Mouse (Mus musculus) embryo, embryonic 11 days (tissue): ENCODE measurements at regions not wholly inside any gene's neighbourhood (a gene's known extent, or its start where the extent isn't known, plus 50 kb on each side); places are given as distances from the start of the nearest gene placed in this dataset.

Experiments
- DNase-seq: peaks from one replicate; pipeline ENCODE4 v3.0.0-alpha.2; 2015

DNA sequence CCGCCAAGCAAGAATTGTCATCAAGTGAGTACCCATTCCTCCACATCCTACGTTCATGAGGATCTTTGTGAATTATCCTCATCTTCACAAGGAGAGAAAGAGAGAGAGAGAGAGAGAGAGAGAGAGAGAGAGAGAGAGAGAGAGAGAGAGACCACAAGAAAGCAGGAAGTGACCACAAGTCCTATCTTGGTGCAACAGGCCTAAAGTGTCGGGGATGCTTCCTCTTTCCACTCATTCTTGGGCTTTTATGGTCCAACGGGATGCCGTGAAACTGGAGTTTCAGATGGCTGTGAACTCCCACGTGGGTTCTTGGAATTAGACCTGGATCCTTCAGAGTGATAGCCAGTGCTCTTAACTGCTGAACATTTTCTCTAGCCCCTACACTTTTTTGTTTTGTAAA, 53.1 kb upstream of the Rai14 start:
- no peak for DNase-seq

DNA sequence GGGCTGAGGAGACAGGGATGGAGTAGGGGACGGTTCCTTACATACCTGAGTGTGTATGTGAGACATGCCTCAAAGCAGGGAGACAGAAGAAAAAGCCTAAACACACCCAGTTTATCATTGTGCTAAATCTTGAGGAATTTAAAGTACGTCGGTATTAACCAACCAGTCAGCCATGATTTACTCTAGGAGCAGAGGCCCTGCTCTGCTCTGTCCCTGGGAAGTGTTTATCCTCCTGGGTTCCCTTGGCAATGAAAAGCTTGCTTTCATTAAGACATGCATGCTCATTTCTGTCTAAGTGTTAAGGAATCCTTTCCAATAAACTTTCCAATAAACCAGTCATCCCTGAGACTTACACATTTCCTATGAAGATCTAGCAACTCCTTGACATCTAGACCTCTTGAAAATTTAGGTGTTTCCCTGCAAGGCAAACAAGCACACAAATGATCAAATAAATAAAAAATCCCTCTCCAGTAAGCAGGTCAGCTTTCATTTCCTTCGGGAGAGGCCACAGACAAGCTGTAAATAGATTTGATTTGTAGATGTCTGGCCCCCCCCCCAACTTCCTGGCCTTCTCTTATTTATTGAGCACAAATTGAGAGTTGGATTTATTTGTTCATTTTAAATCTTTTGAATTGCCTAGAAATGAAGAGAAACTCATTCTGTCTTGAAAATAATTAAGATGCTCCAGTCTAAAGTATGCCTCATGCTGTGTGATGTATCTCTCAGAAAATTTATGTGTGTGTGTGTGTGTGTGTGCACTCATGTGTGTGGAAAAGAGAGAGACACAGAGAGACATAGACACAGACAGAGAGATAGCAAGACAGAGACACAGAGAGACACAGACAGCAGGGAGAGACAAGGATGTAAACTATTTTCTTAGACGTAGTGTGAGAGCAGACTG, 56.2 kb upstream of the Rai14 start:
- no peak for DNase-seq

DNA sequence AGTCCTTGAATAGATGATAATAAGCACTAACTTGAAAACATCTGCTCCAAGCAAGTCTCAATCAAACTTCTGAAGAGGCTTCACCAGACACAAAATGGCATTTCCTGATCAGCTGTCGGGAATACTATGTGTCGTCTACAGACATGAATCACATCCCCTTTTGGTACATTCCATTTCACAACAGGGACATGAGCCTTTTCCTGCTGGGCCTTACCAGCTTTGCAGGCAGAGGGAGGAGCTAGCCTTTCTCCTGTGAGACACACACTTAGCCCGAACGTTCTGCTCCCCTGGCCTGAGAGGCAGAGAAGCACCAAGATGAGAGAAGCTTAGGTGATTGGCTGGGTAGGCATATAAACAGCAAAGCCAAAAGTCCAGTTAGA, 56.9 kb upstream of the Rai14 start:
- peak; percentile 24 for DNase-seq

DNA sequence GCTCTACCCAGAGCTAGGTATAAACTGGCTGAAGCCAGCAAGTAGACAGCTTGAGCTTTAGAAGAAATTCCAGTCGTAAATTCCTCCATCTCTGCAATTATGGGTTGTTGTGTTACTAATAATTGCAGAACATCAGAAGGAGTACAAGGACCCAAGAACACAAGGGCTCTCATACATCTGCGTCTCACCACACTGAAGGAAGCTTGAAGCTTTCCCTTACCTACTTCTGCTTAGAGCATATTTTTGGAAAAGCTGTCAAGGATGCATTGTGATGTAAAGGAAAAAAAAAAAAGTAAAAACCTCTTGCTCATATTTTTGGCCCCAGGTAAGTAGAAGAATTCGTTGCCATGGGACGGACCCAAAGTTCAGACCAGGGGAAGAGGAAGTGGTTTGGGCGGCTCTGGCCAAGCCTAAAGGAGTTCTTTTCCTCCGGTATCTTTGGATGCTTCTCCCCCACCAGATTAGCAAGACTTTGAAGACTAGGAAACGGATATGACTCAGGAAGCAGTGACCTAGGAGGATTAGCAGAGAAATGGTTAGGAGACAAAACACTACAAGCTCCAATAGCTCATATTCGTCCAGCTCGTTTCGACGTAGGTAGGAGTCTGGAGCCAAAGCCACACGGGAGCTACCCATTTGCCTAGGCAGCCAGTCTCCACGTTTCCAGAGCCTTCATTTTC, 65.7 kb upstream of the Rai14 start:
- no peak for DNase-seq

DNA sequence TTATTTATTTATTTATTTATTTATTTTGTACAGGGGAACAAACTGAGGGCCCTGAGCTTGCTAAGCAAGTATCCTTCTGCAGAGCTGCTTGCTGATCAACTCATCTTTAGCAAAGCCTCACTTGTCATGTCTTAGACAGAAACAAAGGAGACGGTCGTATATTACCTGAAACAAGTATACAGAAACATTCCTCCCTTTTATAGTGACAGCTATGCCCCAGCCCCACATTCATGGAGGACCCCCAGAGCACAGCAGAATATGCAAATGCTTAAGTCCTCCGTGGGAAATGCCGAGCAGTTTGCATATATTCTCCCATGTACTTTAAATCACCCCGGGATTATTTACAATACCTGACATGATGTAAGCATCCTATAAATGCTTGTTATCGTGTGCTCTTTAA, 74.9 kb upstream of the Rai14 start:
- DNase-seq, result no peak

DNA sequence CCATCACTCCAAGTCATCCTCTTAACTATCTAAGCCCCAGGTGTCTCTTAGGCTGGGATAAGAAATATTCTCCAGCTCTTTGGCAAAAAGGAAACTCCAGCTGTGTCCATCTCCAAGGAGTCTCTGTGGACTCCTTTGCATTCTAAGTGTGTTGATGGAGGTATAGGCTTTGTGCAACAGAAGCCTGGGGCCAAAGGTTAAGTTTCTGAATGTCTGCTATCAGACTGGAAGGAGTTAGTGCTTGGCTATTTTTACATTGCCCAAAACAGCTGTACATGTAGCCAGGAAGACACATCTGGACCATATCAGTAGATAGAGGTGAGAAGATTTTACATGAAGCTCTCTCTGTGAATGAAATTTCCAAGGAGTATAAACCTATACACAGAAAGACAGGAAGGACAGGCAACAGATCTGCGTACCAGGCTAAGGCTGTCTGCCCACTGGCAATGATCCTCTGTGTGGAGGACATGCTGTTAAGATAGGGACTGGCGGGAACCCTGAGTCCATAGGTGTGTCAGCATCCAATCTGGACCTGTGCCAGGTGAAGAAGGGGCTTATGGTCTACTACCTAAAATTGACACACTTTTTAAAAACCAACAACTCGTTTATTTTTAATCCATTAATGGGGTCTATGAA, 76.6 kb upstream of the Rai14 start:
- DNase-seq, result no peak

DNA sequence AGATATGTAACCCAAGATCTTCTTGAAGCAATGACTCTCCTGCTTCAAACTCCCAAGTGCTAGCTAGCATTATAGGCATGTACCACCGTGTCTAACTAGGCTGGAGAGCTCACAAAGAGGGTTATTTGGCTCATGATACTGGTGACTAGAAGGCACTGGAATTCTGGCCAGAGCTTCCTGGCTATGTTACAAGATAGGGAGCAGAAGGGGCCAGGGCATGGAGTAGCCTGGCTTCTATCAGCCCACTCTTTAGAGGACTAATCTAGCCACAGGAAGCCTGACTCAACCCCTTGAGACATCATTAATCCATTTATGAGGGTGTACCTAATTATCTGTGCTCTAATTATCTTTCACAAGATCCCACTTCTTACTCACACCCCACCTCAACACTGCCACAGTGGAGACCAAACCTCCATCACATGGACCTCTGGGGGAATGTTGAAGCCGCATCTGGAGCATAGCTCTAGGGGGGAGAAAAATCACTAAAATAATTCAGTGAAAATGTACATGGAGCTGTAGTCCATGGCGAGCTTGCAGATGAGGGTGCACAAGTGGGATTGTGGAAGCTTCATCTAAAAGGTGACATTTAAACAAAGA, 77.2 kb upstream of the Rai14 start:
- DNase-seq, result no peak

DNA sequence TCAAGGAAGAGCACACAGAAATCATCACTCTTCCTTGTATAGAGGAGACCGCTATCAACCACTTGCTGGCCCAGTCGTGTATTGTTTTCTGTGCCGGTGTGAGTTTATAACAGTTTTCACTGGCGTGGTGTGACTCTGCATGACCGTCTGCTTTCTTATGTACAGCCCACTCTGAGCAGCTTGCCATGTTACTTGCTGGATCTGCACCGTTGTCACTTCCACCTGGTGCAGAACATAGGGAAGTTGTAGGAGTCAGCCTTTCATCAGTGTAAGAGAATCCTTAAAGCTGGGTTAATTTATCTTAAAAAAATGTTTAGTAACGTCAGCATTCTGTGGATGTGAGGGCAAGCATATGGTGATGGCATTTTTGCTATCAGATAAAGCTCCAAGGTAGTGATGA, 77.7 kb upstream of the Rai14 start:
- no peak for DNase-seq

DNA sequence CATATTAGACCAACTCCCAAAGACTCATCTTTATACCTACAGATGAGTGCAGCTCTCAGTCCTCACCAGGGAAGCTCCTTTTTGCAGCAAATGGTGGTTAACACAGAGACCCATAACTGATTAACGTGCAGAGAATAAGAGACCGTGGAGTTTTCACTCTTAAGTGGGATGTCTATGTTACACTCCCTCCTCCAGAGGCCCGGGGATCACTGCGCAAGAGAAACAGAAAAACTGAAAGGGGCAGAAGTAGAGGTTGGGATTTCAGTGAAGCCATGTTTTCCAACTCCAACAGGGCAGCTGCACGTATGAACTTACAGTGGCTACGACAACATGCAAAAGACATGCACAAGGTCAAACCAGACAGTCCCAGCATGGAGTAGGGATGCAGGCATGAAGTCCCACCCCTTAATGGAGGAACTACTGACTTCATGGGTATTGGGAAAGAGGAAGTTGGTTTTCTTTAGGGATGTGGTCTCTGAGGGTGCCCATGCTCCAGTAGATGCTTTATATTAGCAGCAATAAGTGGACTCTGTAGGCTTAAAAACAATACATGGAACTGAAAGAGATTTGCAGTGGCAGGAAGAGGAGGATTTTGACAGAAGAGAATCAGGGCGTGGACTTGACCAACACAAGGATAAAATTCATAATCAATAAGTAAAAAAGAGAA, 80.8 kb upstream of the Rai14 start:
- no peak for DNase-seq

DNA sequence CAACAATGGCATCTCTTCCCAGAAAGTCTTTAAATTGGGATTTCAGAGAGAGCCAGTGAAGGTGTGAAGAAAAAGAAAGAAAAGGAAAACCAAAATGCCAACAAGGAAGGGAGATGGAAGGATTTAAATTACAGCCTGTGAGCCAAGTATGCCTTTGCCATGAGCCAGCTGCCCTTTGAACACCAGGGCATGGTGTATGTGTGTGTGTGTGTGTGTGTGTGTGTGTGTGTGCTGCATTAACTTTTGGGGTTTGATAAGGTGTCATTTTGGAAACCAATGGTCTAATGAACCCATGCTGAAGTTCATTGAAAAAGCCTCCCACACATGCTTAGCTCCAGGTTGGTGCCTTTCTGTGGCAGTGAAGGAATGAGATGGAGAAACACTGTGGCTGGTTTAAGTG, 85.2 kb upstream of the Rai14 start:
- DNase-seq, result no peak

DNA sequence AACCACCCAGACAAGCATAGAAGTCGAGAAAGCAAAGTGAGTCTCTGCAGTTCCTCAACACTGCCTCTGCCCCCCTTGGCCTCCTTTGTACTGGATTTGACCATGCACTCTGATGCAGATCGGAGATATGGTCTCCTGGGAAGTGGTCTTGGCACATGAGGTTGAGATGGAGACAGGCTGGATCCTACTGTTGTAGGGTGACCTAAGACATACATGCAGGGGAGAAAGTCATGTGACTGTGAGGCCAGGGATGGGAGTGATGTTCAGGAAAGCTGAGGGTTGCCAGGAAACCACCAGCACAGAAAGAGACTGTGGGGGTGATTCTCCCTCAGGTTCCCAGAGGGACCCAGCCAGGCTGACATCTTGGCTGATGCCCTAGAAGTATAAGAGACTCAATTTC, 99.8 kb upstream of the Rai14 start:
- DNase-seq, result no peak

DNA sequence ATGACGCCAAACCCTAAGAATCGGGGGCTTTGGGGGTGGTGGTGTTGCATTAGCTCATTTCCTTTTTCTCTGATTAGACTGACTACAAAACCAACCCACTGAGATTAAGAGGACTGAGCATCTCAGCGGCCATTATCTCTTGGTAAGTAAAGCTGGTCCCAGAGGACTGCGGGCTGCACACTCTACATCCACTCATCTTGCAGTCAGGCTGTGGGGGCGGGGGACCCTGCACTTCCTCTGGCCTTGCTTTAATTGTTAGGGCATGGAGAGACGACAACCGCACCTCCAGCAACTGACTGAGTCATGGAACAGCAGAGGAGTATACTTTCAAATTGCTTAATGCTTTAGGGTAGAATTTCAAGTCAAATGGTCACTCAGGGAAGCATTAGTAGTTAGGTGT, 100.3 kb upstream of the Rai14 start:
- DNase-seq, result no peak

DNA sequence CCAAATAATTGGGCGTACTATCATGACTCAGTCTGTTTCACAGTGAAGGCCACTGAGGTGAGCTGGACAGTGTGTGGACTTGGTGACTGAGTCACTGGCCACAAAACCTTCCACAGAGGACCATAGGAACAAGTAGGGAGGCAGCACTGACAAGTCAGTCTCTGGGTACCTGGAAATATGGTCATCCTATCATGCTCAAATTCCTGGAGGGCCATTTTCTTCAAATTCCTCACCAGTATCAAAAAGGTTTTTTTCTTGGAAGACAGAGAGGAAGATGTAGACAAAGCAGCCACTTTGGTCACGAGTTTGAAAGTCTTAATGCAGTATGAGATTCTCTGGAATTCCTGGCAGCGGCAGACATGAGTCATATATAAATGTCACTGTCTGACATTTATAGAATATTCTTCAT, 101.8 kb upstream of the Rai14 start:
- no peak for DNase-seq

DNA sequence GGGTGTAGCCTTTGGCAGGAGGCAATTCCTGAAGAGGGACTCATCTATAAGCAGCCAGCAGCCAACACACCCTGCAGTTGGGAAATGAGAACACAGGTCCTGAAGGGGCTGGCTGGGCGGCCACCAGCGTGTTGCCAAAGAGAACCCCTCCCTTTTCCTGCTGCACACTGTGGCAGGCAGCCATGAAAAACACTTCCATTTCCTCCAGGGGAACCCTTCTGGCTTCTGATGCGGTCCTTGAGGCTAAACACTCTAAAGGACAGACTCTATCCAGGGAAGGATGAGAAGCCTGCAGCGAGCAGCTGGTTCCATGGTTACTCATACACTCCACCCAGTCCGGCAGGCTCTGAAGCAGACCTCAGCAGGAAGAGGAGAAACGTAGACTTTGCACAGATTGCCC, 103.8 kb upstream of the Rai14 start:
- DNase-seq, result no peak

DNA sequence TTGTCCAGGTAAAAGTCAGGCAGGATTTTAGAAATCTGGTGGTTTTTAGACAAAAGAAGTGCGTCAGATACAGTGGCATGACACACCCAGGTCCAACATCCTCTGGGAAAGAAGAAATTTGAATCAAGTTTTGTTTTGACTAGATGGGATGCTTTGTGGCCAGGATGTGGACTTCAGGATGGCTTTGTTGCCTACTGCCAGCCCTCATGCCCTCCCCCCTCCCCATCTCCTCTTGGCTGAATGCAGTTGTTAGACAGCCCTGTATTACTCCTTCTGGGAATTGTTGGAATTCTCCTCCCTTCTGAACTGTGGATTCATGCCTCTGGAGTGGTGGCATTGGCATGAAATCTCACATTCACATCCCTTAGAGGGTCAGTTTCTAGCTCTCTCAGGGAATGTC, 104.3 kb upstream of the Rai14 start:
- no peak for DNase-seq

DNA sequence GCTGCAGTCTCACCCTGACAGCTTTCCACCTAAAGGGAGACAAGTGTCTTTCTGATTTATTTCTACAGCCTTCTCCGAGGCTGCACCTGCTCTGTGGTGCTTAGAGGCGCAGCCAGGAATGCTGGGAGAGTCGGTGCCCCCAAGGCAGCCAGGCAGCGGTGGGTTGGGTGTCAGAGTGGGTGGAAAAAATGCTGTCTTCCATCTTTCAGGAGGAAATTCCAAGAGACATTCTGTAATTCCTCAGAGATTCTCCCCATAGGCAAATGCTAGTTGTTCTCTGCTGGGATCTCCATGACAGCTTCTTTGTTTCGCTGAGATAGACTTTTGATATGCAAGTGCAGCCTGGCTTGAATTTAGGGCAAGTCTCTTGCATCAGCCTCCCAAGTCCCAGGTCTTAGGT, 109.5 kb upstream of the Rai14 start:
- DNase-seq, result no peak

DNA sequence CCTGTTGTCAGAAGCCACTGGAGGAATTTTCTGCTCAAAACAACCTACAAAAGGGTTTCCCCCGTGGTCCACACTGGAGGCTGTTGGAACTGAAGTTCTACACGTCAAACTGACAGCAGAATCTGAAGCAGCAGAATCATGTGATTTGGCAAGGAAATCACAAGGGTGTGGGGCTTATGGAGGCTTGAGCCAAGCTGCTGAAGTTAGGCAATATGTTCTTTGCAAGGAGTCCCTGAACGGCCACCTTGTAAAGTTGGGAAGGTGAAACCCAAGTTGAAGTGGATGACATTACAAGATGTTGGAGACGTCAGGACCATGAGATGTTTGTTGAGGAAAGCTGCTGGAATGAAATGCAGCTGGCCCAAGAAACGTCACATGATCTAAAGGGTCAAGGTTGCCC, 115.2 kb upstream of the Rai14 start:
- no peak for DNase-seq

DNA sequence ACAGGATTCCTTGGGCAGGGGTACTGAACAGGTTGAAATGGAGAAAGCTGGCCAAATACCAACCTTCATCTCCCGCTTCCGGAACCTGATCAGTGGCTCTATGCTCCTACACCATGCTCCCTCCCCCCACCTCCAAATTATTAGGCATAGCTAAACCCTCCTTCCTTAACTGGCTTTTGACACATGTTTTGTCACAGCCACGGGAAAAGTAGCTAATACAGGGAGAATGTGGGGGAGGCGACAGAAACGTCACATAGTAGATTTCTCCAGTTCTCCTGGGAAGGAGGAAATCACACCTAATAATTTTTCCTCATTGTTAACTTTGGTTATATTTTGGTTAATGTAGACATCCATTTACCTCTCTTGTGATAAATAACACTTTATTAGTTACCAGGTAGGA, 116.1 kb upstream of the Rai14 start:
- no peak for DNase-seq

DNA sequence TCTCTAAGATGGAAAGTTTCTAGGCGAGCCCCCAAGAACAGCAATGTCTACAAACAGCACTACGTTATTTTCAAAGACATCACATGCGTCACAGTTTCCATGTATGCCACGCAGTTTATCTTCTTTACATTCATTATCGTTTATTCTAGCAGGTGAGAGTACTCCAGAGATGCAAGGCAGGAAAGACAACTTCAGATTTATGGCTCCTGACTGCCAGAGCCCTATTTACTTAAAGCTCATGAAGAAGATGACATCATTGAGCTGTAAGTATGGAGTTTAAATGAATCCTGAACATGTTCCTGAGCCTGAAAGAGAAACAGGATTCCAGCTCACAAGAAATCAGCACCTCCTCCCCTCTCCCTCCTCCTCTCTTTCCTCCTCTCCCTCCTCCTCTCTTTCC, 116.7 kb upstream of the Rai14 start:
- DNase-seq, result no peak

DNA sequence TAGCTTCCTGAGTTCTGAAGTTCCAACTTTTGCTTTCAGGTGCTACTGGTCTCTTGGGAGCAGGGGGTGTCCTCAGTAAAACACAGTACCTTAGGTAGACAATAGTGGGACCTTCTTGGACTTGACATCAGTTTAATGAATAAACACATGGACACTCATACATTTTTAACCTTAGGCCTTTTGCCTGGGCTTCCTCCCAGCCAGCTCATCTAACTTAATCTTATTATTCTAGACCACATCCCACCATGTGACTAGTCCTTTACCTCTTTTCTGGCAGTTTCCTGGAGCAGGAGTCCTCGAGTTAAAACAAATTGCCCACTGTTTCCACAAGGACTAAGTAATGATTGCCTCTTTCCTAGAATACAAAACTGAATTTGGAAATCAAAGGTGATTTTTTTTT, 117.9 kb upstream of the Rai14 start:
- no peak for DNase-seq

DNA sequence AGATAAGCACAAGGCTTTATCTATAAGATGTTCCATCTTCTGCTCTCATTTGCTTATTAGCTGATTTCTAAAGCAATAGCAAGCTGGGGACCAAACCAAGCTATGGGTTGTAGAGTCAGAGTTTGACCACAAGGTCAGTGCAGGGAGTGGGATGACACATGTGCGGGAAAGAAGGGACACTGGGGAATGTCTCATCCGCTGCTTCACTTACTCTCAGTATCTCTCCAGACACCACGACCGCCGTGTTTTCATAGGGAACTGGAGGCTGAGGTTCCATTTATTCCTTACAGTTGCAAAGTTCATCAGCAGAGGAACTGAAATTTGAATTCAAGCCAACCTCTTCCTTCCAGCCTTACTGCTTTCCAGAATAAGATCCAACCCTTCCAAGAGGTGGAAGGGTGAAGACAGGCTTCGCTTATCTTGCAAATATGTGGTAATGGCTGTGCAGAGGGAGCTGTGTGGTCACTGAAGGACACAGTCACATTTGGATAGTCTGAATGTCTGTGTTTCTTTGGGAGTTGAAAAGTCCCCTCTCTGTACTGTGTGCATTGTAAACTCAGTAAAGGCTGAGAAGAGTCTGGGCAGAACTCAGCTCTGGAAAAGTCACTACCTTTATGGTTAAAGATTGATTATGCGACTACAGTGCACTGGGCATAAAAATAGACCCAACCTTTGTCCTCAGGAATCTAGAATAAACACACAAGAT, 118.1 kb upstream of the C1qtnf3 start:
- no peak for DNase-seq

DNA sequence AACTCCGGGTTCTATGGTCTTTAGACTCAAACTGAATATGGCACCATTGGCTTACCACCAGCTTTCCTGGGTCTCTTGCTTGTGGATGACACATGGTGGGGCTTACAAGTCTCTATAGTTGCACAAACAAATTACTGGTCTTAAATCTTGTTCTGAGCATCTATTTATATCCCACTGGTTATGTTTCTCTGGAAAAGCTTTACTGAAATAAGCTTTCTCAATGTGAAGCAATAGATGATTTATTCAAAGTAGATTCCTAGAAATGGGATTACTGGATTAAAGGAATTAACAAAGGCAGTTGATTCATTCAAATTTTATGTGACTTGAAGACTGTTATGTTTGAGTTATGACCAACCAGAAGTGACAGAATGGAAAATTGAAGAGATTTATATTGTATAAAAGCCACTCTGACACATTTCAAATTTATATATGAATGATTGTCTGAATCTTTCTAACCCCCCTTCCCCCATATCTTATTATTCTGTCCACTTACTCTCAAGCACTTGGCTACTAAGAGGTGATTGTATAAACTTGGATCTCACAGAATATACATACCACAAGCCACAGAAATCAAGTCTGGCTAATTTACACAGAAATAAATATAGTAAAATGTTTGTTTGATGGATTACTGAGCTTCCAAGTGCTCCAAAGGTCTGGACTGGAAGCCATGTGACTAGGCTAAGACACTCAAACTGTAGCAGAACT, 113.4 kb upstream of the C1qtnf3 start:
- no peak for DNase-seq
